Mouse (Mus musculus) adrenal gland, adult 10 weeks (tissue): Measurements from ENCODE around the gene Ifit1bl2. TPM values are rescaled to one million over a fixed set of nuclear protein-coding genes. Genes with fewer than 3 reads are reported as not detected.

Experiments used
- polyA plus RNA-seq: library from polyadenylated mRNA; stranded (reverse); fragments of 350-450 nt; fragmentation: Illumina TruSeq; extraction: RNeasy Lipid Tissue Mini Kit (QIAGEN cat#74804); gene quantifications from one replicate; pipeline ENCODE4 v1.2.3, GENCODE M21; 2014; ENCODE audit warnings: low read depth, low replicate concordance

Ifit1bl2 gene
- polyA plus RNA-seq: 2.6 TPM

DNA sequence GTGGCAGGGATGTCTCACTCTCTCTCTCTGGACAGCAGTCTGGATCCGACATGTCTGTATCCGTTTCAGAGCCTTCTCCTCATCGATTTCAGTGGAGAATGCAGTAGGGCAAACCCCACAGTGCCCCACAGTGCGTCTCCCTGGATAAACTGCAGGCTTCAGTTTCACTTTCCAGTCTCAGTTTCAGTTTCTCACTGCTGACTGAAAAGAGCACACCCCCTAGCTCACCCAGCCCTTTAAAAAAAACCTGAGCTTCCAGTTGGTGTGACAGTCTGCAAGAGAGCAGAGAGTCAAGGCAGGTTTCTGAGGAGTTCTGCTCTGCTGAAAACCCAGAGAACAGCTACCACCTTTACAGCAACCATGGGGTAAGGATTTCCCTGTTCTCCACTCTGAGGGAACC, at the start of gene Ifit1bl2, which contains the start of gene Ifit1:
Gene Ifit1bl2, minus strand, starts transcription at position 121 of the 400 bp plus-strand sequence.
Gene Ifit1, plus strand, starts transcription at position 249 of the 400 bp plus-strand sequence.

GRCm38 (mm10) chr19:34607237-34608051, 33.1 kb downstream of the Ifit1bl2 start, which contains the start of gene Ifit3b:
Gene Ifit3b (plus strand): TSS chr19:34607970.

GRCm38 (mm10) chr19:34601888-34602287, 38.7 kb downstream of the Ifit1bl2 start, which contains the start of gene Ifit1bl1:
Gene Ifit1bl1 (minus strand): TSS chr19:34601956.

DNA sequence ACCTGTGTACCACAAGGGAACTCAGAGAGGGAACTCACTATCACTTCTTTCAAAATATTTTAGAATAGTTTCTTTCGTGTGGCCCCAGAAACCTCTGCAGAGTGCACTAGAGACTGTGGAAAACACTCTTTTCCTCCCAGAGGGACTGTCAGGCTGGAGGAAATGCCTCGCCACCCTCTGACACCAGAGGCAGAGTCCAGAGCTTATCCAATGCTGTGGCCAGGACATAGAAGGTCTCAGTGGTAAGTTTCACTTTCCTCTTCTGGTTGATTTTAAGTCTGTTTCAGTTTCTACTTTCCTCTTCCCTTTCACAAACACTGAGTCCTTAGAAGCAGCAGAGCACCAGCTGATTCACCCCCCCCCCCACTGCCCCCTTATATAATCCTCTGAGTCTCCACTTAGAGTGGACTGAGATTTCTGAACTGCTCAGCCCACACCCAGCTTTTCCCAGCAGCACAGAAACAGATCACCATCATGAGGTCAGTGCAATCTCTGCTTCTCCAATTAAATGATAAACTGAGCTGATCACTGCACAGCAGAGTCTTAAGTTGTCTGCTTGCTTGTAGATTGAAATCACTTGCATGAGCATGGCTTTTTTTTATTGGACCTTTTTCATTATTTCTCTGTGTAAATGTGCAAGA, 57.3 kb downstream of the Ifit1bl2 start, which contains the start of gene Ifit3:
Gene Ifit3, plus strand, starts transcription at position 406 of the 641 bp plus-strand sequence.

Other genes with a start within 250 kb of the Ifit1bl2 start
- 1.3 TPM for gene Ch25h, start 165.6 kb downstream of the Ifit1bl2 start, polyA plus RNA-seq
- gene Lipa, start 113.3 kb downstream of the Ifit1bl2 start, polyA plus RNA-seq: 526 TPM
- 23.2 TPM for gene Ifit2, start 90.0 kb downstream of the Ifit1bl2 start, polyA plus RNA-seq
- 18.7 TPM for gene Ifit3, start 57.2 kb downstream of the Ifit1bl2 start, polyA plus RNA-seq
- gene Ifit1bl1, start 38.8 kb downstream of the Ifit1bl2 start, polyA plus RNA-seq: 7.5 TPM
- 9.3 TPM for gene Ifit3b, start 32.8 kb downstream of the Ifit1bl2 start, polyA plus RNA-seq
- gene Ifit1, start 128 bp upstream of the Ifit1bl2 start, polyA plus RNA-seq: 27.5 TPM
- gene Slc16a12, start 106.5 kb upstream of the Ifit1bl2 start, polyA plus RNA-seq: 1.0 TPM
- gene Pank1, start 238.7 kb upstream of the Ifit1bl2 start, polyA plus RNA-seq: 133 TPM